Mouse (Mus musculus): ENCODE data around the gene C130032M10Rik.

- TF ChIP-seq POLR2A (IDR thresholded peaks at IDR 0.05; ENCODE audit: insufficient read depth, low read depth, low read length) (no peak), CTCF (IDR thresholded peaks at IDR 0.05) (no peak), EP300 (IDR thresholded peaks at IDR 0.05; ENCODE audit: insufficient read depth, low read depth, low read length) (no peak)
These were observed 19.0 kb upstream of the C130032M10Rik start for GRCm38 (mm10) chr9:114496469-114496868.
